Mouse (Mus musculus): ENCODE measurements around the gene 1600002K03Rik.

- TF ChIP-seq CTCF (IDR thresholded peaks at IDR 0.05; ENCODE audit: low read depth, low read length) (no peak), POLR2A (IDR thresholded peaks at IDR 0.05; ENCODE audit: extremely low read depth, insufficient read depth, low read length) (no peak)
Observed at GRCm38 (mm10) chr10:80160455-80161371, 12.0 kb upstream of the 1600002K03Rik start.

Data from liver, adult 2 months (tissue).